Mouse (Mus musculus) brain, embryonic 18.5 days (tissue): ENCODE measurements at regions not wholly inside any gene's neighbourhood (a gene's known extent, or its start where the extent isn't known, plus 50 kb on each side); places are given as distances from the start of the nearest gene placed in this dataset.
A peak's percentile ranks its signal among the peaks of the same experiment; 100 is the strongest.
"Not testable (repeated sequence)": the region's sequence is repeated elsewhere in the genome, so short reads cannot be mapped to it uniquely, and the experiment has no call there.

Experiments used
- DNase-seq: peaks from one replicate; pipeline ENCODE4 v3.0.0-alpha.2; 2012; ENCODE audit warnings: low read depth, low spot score

DNA sequence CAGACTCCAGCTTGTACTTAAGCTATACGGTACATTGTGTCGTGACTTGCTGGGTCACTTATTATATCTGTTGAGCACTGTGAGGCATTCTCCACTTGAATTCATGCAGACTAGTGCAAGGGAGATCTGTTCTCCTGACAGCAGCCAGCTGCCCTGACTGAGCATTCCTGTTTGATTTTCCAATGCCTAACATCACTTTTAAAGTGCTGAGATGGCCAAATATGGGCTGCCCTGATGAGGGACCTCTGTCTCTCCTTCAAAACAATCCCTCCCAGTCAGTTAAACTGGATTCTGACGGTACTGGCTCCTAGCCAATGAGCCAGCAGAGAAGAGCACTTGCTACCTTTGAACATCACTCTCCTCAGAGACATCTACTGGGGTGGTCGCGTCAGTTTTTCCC lies 57.6 kb upstream of the Lekr1 start:
- DNase-seq: no peak

DNA sequence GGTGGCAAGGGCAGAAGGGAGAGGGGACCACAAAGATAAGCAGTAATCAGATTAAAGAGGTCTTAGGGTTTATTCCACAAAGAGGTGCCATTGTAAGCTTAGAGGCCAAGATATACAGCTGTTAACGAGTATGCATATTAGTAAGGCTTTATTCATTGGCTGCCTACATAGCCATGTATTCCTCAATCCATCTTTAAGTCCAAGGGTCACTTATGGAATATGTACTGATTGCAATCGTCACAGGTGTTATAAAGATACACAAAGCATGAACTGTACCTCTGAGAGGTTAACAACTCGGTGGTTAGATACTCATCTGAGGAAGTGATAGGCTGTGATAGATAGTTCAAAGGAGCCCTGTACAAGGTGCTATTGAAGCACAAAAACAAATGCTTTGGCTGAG lies 54.3 kb upstream of the Lekr1 start:
- DNase-seq: no peak

DNA sequence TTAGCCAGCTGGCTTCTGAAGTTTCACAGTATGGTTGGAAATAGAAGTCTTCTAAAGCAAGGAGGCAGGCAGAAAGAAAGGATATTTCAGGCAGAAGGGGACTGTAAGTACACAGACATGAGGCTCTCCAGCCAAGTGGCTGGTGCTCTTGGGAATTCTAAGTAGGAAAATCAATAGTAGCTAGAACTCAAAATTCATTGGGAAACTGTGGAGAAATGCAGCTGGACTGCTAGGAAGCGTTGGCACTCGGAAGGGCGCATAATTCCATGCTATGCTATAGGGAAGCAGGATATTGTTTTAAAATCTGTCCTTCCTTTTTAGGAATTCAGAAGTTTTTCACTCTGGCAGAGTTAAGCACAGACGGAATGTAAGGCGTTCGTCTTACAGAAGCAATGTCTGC lies 53.6 kb upstream of the Lekr1 start:
- peak; percentile 28 for DNase-seq

DNA sequence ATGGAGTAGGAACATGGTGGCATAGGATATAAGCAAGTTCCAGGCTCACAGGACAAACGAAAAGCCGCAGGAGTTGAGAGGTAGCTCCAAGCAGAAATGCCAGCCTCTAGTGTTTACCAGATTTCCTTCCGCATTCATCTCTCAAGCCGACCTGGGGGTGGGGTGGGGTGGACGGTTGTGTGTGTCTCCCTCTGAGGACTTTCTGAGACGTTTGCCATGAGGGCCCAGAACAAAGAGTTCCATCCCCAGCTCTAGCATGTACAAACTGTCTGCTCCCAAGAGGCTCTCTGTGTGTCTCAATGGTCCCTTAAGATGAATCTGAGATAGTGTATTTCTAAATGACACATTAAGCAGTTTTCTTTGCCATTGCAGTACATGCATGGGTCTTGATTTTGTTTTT lies 53.1 kb upstream of the Lekr1 start:
- no peak for DNase-seq

DNA sequence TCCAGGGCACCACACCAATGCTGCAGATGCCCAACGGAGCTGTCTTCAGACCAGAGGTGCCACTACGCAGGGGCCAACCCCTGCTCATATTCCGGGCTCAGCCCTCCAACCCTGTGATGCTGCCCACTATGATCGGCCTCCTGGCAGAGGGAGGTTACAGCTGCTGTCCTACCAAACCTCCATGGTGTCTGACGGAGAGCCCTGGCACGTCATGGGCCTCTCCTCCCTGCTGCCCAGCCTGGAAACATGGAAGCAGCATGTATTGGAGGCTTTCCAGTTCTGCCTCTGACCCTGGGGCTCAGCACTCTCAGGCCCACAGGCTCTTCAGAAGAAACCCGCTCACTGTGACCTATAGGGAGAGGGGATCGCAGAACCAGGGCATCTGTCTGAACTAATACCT lies 51.1 kb upstream of the Lekr1 start:
- DNase-seq: not testable (repeated sequence)
